Mouse (Mus musculus) layer of hippocampus, adult 6 months (tissue): Measurements from ENCODE around the gene Cacng8. TPM values are rescaled to one million over a fixed set of nuclear protein-coding genes. Genes with fewer than 3 reads are reported as not detected.
A peak's percentile ranks its signal among the peaks of the same experiment; 100 is the strongest.

ENCODE experiments used
- long read RNA-seq, 2 experiments: library from polyadenylated mRNA; unstranded; transcript quantifications; one replicate each; pipeline ENCODE4 v2.0.0; 2019 to 2020
- microRNA-seq: library from miRNA; unstranded; fragments of <30 nt; microRNA quantifications from one replicate; pipeline ENCODE4 v1.2.0, GENCODE M21; 2020
- polyA plus RNA-seq: library from polyadenylated mRNA; unstranded; fragments of <200 nt; fragmentation: Nextera tagmentation; gene quantifications from 2 replicates; pipeline ENCODE4 v1.2.3, GENCODE M21; 2021

The Cacng8 gene
- polyA plus RNA-seq = 32.7 and 32.8 TPM in 2 replicates
- long read RNA-seq, experiment 1 = 0 reads
- long read RNA-seq, experiment 2, partial matches to known transcripts = 0 of 4 reads
- long read RNA-seq, experiment 2, other reads (novel, unspliced or antisense) = 3 of 4 reads

GRCm38 (mm10) chr7:3390413-3391080, at the start of gene Cacng8:
Gene Cacng8 (plus strand): TSS chr7:3390683.

GRCm38 (mm10) chr7:3423895-3424294, 33.4 kb downstream of the Cacng8 start, which contains the start of gene Cacng6:
Gene Cacng6 (plus strand): TSS chr7:3424195.

Small RNAs within 50 kb of the gene (microRNA-seq; reads per million reads assigned to microRNA genes)
- gene Gm23450 = 1,377 reads per million, percentile 83 among the genes with 10 or more reads in this experiment

Other genes with a start within 250 kb of the Cacng8 start
- gene AU018091, start 221.5 kb upstream of the Cacng8 start, polyA plus RNA-seq = not detected in 2 replicates
- gene Nlrp12, start 140.9 kb upstream of the Cacng8 start, polyA plus RNA-seq = 0.03 TPM in 1 of 2 replicates, not detected in the other
- 38.8 and 45.1 TPM in 2 replicates for gene Myadm, start 101.6 kb upstream of the Cacng8 start, polyA plus RNA-seq
- gene Prkcg, start 101.5 kb upstream of the Cacng8 start, polyA plus RNA-seq = 249 and 307 TPM in 2 replicates
- 5.6 and 7.9 TPM in 2 replicates for gene Cacng7, start 57.7 kb upstream of the Cacng8 start, polyA plus RNA-seq
- gene Cacng6, start 33.5 kb downstream of the Cacng8 start, polyA plus RNA-seq = 1.1 and 1.6 TPM in 2 replicates
- 0.13 TPM in 1 of 2 replicates, not detected in the other for gene Tarm1, start 111.9 kb downstream of the Cacng8 start, polyA plus RNA-seq
- 0.24 and 0.25 TPM in 2 replicates for gene Oscar, start 225.5 kb downstream of the Cacng8 start, polyA plus RNA-seq
- 1,754 and 1,945 TPM in 2 replicates for gene Ndufa3, start 226.7 kb downstream of the Cacng8 start, polyA plus RNA-seq
- gene Tfpt, start 239.2 kb downstream of the Cacng8 start, polyA plus RNA-seq = 39.0 and 39.3 TPM in 2 replicates
- 53.8 and 55.5 TPM in 2 replicates for gene Prpf31, start 239.3 kb downstream of the Cacng8 start, polyA plus RNA-seq